Mouse (Mus musculus) olfactory bulb, adult 2 months (tissue): Measurements from ENCODE around the gene Camkmt.

Experiments
- CTCF ChIP-seq: fragments of 200-500 bp; IDR thresholded peaks from 2 replicates; pipeline ENCODE4 v1.5.1; 2012; ENCODE audit warnings: low read depth, mild to moderate bottlenecking, low read length, moderate library complexity; ENCODE audit not compliant: insufficient read depth
- POLR2A ChIP-seq: fragments of 200-500 bp; IDR thresholded peaks from 2 replicates; pipeline ENCODE4 v1.6.1; 2012; ENCODE audit warnings: mild to moderate bottlenecking, low read depth, low read length, moderate library complexity; ENCODE audit not compliant: insufficient read depth

GRCm38 (mm10) chr17:85319779-85320300 is 229.5 kb downstream of the Camkmt start:
- TF ChIP-seq POLR2A (no peak), CTCF (no peak)
